Mouse (Mus musculus): Measurements from ENCODE around the gene Anp32e. TPM values are rescaled to one million over a fixed set of nuclear protein-coding genes. Genes with fewer than 3 reads are reported as not detected.
"Not testable (repeated sequence)": the region's sequence is repeated elsewhere in the genome, so short reads cannot be mapped to it uniquely, and the experiment has no call there.

Gene Anp32e
- polyA plus RNA-seq, 1 experiment from 2014 or later: 218 TPM

DNA sequence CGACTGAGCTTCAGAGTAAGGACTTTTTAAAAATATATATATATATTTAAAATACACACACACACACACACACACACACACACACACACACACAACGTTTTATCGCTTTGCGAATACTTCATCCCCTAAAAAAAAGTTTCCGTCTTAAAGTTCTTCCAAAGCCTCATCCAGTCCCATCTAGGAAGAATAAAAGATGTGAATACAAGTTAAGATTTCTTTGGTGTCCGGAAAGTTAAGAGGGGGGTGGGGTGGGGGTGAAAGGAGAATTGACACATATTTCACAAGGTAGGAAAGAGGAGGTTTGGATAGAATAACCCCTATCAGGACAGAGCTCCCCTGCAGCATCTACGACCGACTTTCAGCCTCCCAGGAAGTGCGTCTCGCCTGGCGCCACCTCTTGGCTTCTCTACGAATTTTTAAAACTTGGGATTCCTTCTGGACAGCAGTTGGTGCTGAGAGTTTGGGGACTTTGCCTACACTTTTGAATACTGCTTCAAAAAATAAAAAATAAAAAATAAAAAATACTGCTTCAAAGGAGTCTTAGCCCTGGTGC, 23.0 kb upstream of the Anp32e start:
- H3K36me3 ChIP-seq: no peaks in the 10 kb centered on the region
- H3K9ac ChIP-seq (replicated peaks): no peak overlapping the region
- peak overlapping the region; percentile 37 for H3K4me3 ChIP-seq (replicated peaks)
- under 1% methylated on average over 12 of the region's 12 CpGs for WGBS
- H3K4me2 ChIP-seq (replicated peaks): peak overlapping the region; percentile 73
- peaks cover 28% of the 10 kb centered on the region for H3K4me1 ChIP-seq (replicated peaks)
- no peak for ATAC-seq
- peaks cover 40% of the 10 kb centered on the region for H3K27me3 ChIP-seq
- H3K9me3 ChIP-seq: no peaks in the 10 kb centered on the region
- H3K27ac ChIP-seq: no peak overlapping the region

DNA sequence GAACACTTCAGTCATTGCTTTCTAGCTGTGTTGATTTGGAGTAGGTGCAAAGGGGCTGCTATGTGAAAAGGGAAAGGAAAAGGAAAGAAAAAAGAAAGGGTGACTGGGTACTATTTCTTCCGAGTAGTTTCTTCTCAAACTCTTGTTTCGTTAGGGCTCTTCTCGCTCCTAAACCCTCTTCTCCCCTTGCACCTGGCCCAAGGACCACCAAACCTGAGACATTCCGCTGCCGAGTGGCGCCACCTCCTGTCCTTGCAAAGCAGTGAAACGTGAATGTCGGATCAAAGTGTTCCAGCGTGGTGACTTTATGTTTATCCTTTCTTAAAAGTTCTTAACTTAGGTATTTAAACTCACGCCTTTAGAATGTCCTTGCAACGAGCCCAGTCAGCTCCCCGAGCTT, 22.2 kb upstream of the Anp32e start:
- ATAC-seq: no peak
- H3K27me3 ChIP-seq: peaks cover 40% of the 10 kb centered on the region
- H3K4me2 ChIP-seq (replicated peaks): peak overlapping the region; percentile 73
- no peak overlapping the region for H3K27ac ChIP-seq
- no peaks in the 10 kb centered on the region for H3K36me3 ChIP-seq
- under 1% methylated on average over 12 of the region's 12 CpGs for WGBS
- no peaks in the 10 kb centered on the region for H3K9me3 ChIP-seq
- peak overlapping the region; percentile 9; the same call in 1 of the 2 replicates for H3K4me3 ChIP-seq (replicated peaks)
- H3K4me1 ChIP-seq (replicated peaks): peaks cover 28% of the 10 kb centered on the region
- H3K9ac ChIP-seq (replicated peaks): no peak overlapping the region

DNA sequence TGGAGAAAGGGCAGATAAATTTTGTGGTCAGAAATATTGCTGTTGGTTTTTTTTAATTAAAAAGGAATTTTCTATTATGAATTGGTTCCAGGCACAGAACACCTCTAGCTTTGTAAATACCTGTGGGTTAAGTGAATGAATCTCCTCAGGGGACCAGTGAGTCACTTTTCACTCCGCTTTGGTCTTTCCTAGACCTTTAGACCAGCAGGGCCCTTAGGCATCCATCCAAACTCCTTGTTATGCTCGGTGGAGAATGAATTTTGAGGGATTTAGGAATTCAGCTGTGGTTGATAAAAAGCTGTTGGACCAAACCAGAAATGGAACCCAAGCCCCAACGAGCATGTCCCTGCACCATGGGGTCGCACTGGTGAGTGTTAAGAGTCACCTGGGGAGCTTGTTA, 21.4 kb upstream of the Anp32e start:
- no peak overlapping the region for H3K27ac ChIP-seq
- peaks cover 28% of the 10 kb centered on the region for H3K4me1 ChIP-seq (replicated peaks)
- H3K9ac ChIP-seq (replicated peaks): no peak overlapping the region
- no peaks in the 10 kb centered on the region for H3K36me3 ChIP-seq
- H3K9me3 ChIP-seq: no peaks in the 10 kb centered on the region
- no peak overlapping the region for H3K4me2 ChIP-seq (replicated peaks)
- 45% methylated on average over 4 of the region's 4 CpGs for WGBS
- no peak for ATAC-seq
- H3K4me3 ChIP-seq (replicated peaks): no peak overlapping the region
- H3K27me3 ChIP-seq: peaks cover 37% of the 10 kb centered on the region

- Histone ChIP-seq H3K27me3 (no peaks in the 10 kb centered on the region), H3K4me3 (replicated peaks) (no peak overlapping the region), H3K9ac (replicated peaks) (no peak overlapping the region), H3K9me3 (no peaks in the 10 kb centered on the region), H3K36me3 (no peaks in the 10 kb centered on the region), H3K4me1 (replicated peaks) (no peaks in the 10 kb centered on the region), H3K27ac (no peak overlapping the region), H3K4me2 (replicated peaks) (no peak overlapping the region)
- WGBS: 100% methylated on average over 4 of the region's 4 CpGs
- no peak for ATAC-seq
Measured at GRCm38 (mm10) chr3:95914706-95915105, 14.3 kb upstream of the Anp32e start.

GRCm38 (mm10) chr3:95916760-95917159, 12.3 kb upstream of the Anp32e start:
- no peak overlapping the region for H3K9ac ChIP-seq (replicated peaks)
- no peak for ATAC-seq
- H3K27ac ChIP-seq: no peak overlapping the region
- WGBS: 78% methylated on average over 7 of the region's 7 CpGs
- no peak overlapping the region for H3K4me3 ChIP-seq (replicated peaks)
- H3K27me3 ChIP-seq: no peaks in the 10 kb centered on the region
- no peaks in the 10 kb centered on the region for H3K4me1 ChIP-seq (replicated peaks)
- no peaks in the 10 kb centered on the region for H3K36me3 ChIP-seq
- no peak overlapping the region for H3K4me2 ChIP-seq (replicated peaks)
- no peaks in the 10 kb centered on the region for H3K9me3 ChIP-seq

DNA sequence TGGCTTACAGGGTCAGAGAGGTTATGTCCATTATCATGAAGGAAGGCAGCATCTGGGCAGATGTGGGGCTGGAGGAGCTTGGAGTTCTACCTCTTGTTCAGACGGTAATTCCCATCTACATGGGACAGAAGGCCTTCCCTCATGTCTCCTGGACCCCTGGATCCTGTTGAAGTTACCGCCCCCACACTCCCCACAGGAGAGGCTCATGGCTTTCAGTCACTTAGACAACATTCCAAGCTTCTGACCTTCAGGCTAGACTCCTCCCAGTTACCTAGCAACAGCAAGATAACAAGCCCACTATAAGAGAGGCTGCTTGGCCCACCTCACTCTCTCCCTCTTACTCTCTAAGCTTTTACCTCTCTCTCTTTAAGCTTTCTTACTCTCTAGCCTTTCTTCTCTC, 8.5 kb upstream of the Anp32e start:
- H3K36me3 ChIP-seq; H3K9me3 ChIP-seq; H3K27me3 ChIP-seq; H3K4me1 ChIP-seq (replicated peaks); ATAC-seq; H3K9ac ChIP-seq (replicated peaks); H3K4me3 ChIP-seq (replicated peaks); H3K4me2 ChIP-seq (replicated peaks); H3K27ac ChIP-seq: not testable (repeated sequence)
- 67% methylated on average over 2 of the region's 2 CpGs for WGBS

GRCm38 (mm10) chr3:95923429-95923828, 5.6 kb upstream of the Anp32e start:
- not testable (repeated sequence) for H3K4me3 ChIP-seq (replicated peaks); H3K4me1 ChIP-seq (replicated peaks); H3K4me2 ChIP-seq (replicated peaks); H3K27me3 ChIP-seq; H3K9me3 ChIP-seq; ATAC-seq; H3K27ac ChIP-seq; H3K9ac ChIP-seq (replicated peaks); H3K36me3 ChIP-seq
- 85% methylated on average over 7 of the region's 7 CpGs for WGBS

DNA sequence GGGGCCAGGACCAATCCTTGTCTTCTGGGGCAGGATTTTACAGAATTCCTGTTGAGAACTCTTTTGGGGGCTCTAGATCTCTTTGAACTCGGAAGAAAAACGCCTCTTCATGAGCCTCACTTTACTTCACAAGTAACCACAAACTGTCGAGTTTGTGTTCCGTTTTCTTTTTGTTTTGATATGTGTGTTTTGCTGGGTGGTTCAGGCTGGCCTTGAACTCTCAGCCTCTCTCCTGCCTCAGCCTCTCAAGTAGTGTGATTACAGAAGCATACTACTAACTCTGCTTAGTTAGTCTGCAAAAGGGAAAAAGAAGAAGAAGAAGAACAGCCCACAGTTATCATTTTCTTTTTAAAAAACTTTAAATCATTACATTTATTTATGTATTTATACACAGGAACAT, 4.9 kb upstream of the Anp32e start:
- Histone ChIP-seq H3K27ac (no peak overlapping the region), H3K4me2 (replicated peaks) (no peak overlapping the region), H3K27me3 (no peaks in the 10 kb centered on the region), H3K4me1 (replicated peaks) (0 out of 2 replicates have a peak, but pooled peaks cover 2% of the 10 kb centered on the region), H3K9ac (replicated peaks) (no peak overlapping the region), H3K9me3 (no peaks in the 10 kb centered on the region), H3K36me3 (no peaks in the 10 kb centered on the region), H3K4me3 (replicated peaks) (no peak overlapping the region)
- WGBS: 75% methylated on average over 4 of the region's 4 CpGs
- no peak for ATAC-seq

- no peaks in the 10 kb centered on the region for H3K9me3 ChIP-seq
- 80% methylated on average over 5 of the region's 5 CpGs for WGBS
- H3K4me3 ChIP-seq (replicated peaks): no peak overlapping the region
- H3K4me2 ChIP-seq (replicated peaks): no peak overlapping the region
- 0 out of 2 replicates have a peak, but pooled peaks cover 2% of the 10 kb centered on the region for H3K4me1 ChIP-seq (replicated peaks)
- no peak overlapping the region for H3K27ac ChIP-seq
- H3K27me3 ChIP-seq: no peaks in the 10 kb centered on the region
- no peak for ATAC-seq
- no peak overlapping the region for H3K9ac ChIP-seq (replicated peaks)
- H3K36me3 ChIP-seq: no peaks in the 10 kb centered on the region
Measured at GRCm38 (mm10) chr3:95925087-95925486, 4.0 kb upstream of the Anp32e start.

- 76% methylated on average over 6 of the region's 6 CpGs for WGBS
Measured at GRCm38 (mm10) chr3:95928261-95928657, 787 bp upstream of the Anp32e start.

GRCm38 (mm10) chr3:95929581-95930470, 780 bp downstream of the Anp32e start:
- peak overlapping the region; percentile 89 for H3K9ac ChIP-seq (replicated peaks)
- peak overlapping the region; percentile 83 for H3K27ac ChIP-seq
- H3K4me2 ChIP-seq (replicated peaks): peak overlapping the region; percentile 73
- no peaks in the 10 kb centered on the region for H3K9me3 ChIP-seq
- peaks cover 32% of the 10 kb centered on the region for H3K4me1 ChIP-seq (replicated peaks)
- under 1% methylated on average over 105 of the region's 105 CpGs for WGBS
- ATAC-seq: peak; percentile 4; the same call in 1 of the 2 replicates
- peak overlapping the region; percentile 90 for H3K4me3 ChIP-seq (replicated peaks)
- H3K27me3 ChIP-seq: no peaks in the 10 kb centered on the region
- H3K36me3 ChIP-seq: peaks cover 16% of the 10 kb centered on the region

More at GRCm38 (mm10) chr3:95928261-95928657, 787 bp upstream of the Anp32e start:
- Histone ChIP-seq H3K4me1 (replicated peaks) (peaks cover 31% of the 10 kb centered on the region), H3K4me2 (replicated peaks) (peak overlapping the region; percentile 58), H3K27me3 (no peaks in the 10 kb centered on the region), H3K4me3 (replicated peaks) (peak overlapping the region; percentile 90), H3K27ac (peak overlapping the region; percentile 70), H3K9me3 (no peaks in the 10 kb centered on the region), H3K36me3 (peaks cover under 1% of the 10 kb centered on the region), H3K9ac (replicated peaks) (peak overlapping the region; percentile 52; the same call in 1 of the 2 replicates)
- ATAC-seq: no peak

GRCm38 (mm10) chr3:95930471-95930789, 1.4 kb downstream of the Anp32e start:
- Histone ChIP-seq H3K4me3 (replicated peaks) (peak overlapping the region; percentile 90), H3K4me1 (replicated peaks) (peaks cover 32% of the 10 kb centered on the region), H3K9ac (replicated peaks) (peak overlapping the region; percentile 89), H3K36me3 (peaks cover 22% of the 10 kb centered on the region), H3K27ac (0 out of 2 replicates have a peak overlapping the region, but pooled peaks have one; percentile 83), H3K9me3 (no peaks in the 10 kb centered on the region), H3K27me3 (no peaks in the 10 kb centered on the region), H3K4me2 (replicated peaks) (peak overlapping the region; percentile 73)
- WGBS: 5% methylated on average over 5 of the region's 5 CpGs
- no peak for ATAC-seq

Measured in midbrain, embryonic 13.5 days (tissue).